ENCODE assay signal across 10 mouse cellular contexts in the genomic region with DNA sequence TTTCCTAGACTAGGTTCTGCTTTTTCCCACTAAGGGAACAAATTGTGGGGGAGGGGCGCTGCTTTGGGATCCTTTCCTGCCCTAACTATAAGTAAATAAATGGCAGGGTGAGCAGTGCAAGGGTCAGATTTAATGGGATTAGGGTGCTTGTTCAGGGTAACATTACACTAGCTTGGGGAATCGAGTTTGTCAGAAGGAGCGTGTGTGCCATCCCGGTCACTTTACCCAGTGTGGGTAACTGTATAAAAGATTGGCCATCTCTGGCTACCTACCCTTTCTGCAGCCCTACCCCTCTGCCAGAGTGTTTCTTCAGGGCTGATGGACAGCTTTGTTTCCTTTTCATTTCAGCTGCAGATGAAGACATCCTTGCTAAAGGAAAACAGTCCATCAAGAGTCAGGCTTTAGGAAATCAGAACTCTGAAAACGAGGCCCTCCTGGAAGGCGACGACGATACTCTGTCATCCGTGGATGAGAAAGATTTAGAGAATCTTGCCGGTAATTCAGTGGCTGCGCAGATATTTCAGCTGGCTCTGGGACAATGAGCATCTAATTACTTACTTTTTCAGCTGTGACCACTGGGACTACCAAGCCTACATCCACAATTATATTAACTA. TPM values are rescaled to one million over a fixed set of nuclear protein-coding genes. Genes with fewer than 3 reads are reported as not detected.
DNase-seq lines count a peak whose midpoint lies in the region; ATAC-seq and TF ChIP-seq lines count a peak whose summit lies in the region.
"Had no signal": no experiment of that assay in that cellular context is flagged by ENCODE, and none has a peak within 500 bp of the region (broad histone marks: within the 10 kb centered on the region; RNA-seq: fewer than 3 reads in every experiment).

No protein-coding gene starts in this region.

- DNase-seq in Muller cell, postnatal 12 days (ENCODE audit: inconsistent ontology term) = peak; percentile 64
- DNase-seq in embryo, embryonic 10 days (ENCODE audit: low spot score) = peak; percentile 65
- DNase-seq in hindbrain, postnatal 0 days (ENCODE audit: low spot score) = no peak
- peak; percentile 42 for DNase-seq in liver, postnatal 0 days
- no peak for DNase-seq in B cell, adult 2 months
- no peak for DNase-seq in left cerebral cortex, postnatal 36 days (ENCODE audit: low spot score in 2 of 2)
- DNase-seq in adrenal gland, adult 2 months = no peak
- DNase-seq in right cerebral cortex, adult 18-20 months = no peak

- peak overlapping the region; percentile 38 for H3K4me2 ChIP-seq in hindbrain, postnatal 0 days (ENCODE audit: low read depth, low read length)
- H3K4me2 ChIP-seq in liver, postnatal 0 days (ENCODE audit: low read depth, low read length) = peak overlapping the region; percentile 49

- 38% methylated on average over 11 of the region's 11 CpGs for WGBS in hindbrain, postnatal 0 days
- 67% methylated on average over 11 of the region's 11 CpGs for WGBS in liver, postnatal 0 days (ENCODE audit: insufficient replicate concordance)

- H3K36me3 ChIP-seq in hindbrain, postnatal 0 days (ENCODE audit: insufficient read depth, low read length) = no peaks in the 10 kb centered on the region
- no peaks in the 10 kb centered on the region for H3K36me3 ChIP-seq in liver, postnatal 0 days (replicated peaks; ENCODE audit: insufficient read depth, low read length)

- intact Hi-C loops in left cerebral cortex, postnatal 36 days (cut with DNase I) = no loop called here

- H3K9ac ChIP-seq in hindbrain, postnatal 0 days (replicated peaks; ENCODE audit: low read length) = peak overlapping the region; percentile 33; the same call in 1 of the 2 replicates
- H3K9ac ChIP-seq in liver, postnatal 0 days (replicated peaks) = no peak overlapping the region

- H3K27me3 ChIP-seq in hindbrain, postnatal 0 days (ENCODE audit: insufficient read depth, low read length) = no peaks in the 10 kb centered on the region
- H3K27me3 ChIP-seq in liver, postnatal 0 days (ENCODE audit: insufficient read depth, low read length) = 0 out of 2 replicates have a peak, but pooled peaks cover under 1% of the 10 kb centered on the region

- H3K4me3 ChIP-seq in hindbrain, postnatal 0 days (ENCODE audit: low read length) = 0 out of 2 replicates have a peak overlapping the region, but pooled peaks have one; percentile 4
- H3K4me3 ChIP-seq in liver, postnatal 0 days (ENCODE audit: low read depth, low read length) = no peak overlapping the region

- no peaks in the 10 kb centered on the region for H3K4me1 ChIP-seq in hindbrain, postnatal 0 days (ENCODE audit: insufficient read depth, low read length)
- no peaks in the 10 kb centered on the region for H3K4me1 ChIP-seq in liver, postnatal 0 days (ENCODE audit: insufficient read depth)

- H3K9me3 ChIP-seq in hindbrain, postnatal 0 days (ENCODE audit: low read length) = no peaks in the 10 kb centered on the region
- H3K9me3 ChIP-seq in liver, postnatal 0 days (ENCODE audit: low read length) = no peaks in the 10 kb centered on the region

- no peak for TF ChIP-seq EP300 in liver, postnatal 0 days (IDR thresholded peaks at IDR 0.05; ENCODE audit: low read depth)

- 0 out of 2 replicates have a peak, but pooled peaks have one; percentile 32 for ATAC-seq in hindbrain, postnatal 0 days
- peak; percentile 78 for ATAC-seq in liver, postnatal 0 days

- peak overlapping the region; percentile 42 for H3K27ac ChIP-seq in hindbrain, postnatal 0 days
- peak overlapping the region; percentile 66 for H3K27ac ChIP-seq in liver, postnatal 0 days (ENCODE audit: low read depth)

- TF ChIP-seq CTCF in hindbrain, postnatal 0 days (IDR thresholded peaks at IDR 0.05; ENCODE audit: low read depth) = no peak
- no peak for TF ChIP-seq CTCF in liver, postnatal 0 days (IDR thresholded peaks at IDR 0.05; ENCODE audit: low read depth)

RNA-seq across cellular contexts. Expression of gene Mab21l2, which starts 8.8 kb away (rescaled TPM):
- total RNA-seq in hindbrain, postnatal 0 days (2014; rRNA removed) = 92.9 and 93.4 TPM in 2 replicates
- 98.1 and 112 TPM in 2 replicates for polyA plus RNA-seq in hindbrain, postnatal 0 days (2015; fragmentation: Nextera tagmentation; extraction: Ambion mirVana)
- polyA plus RNA-seq in liver, postnatal 0 days (2015; fragmentation: Nextera tagmentation; extraction: Ambion mirVana) = 0.26 and 0.28 TPM in 2 replicates
- total RNA-seq in left cerebral cortex, postnatal 36 days (2021) = not detected
- total RNA-seq in adrenal gland, adult 2 months (2021) = 10 to 100 TPM in 1 of 2 experiments, 1 to 10 TPM in 1; 7.3 to 14.6 TPM
- 4.0 and 6.1 TPM in 2 replicates for polyA plus RNA-seq in adrenal gland, adult 2 months (2012; rRNA removed)
- total RNA-seq: granulocyte monocyte progenitor cell, adult 5-6 weeks had no signal
- polyA plus RNA-seq: spleen, adult 2 months had no signal

Comparison
In these comparisons a context has a peak if more than half of its experiments do, and no peak if none do; other contexts are left out.
1. DNase-seq: peak in Muller cell, postnatal 12 days (single experiment), embryo, embryonic 10 days (single experiment) and liver, postnatal 0 days (single experiment); none in hindbrain, postnatal 0 days (single experiment), B cell, adult 2 months (0 of 2), left cerebral cortex, postnatal 36 days (0 of 2), adrenal gland, adult 2 months (single experiment) and right cerebral cortex, adult 18-20 months (single experiment).
2. RNA of gene Mab21l2, which starts 8.8 kb away (total RNA-seq): 92.9 to 93.4 TPM in hindbrain, postnatal 0 days and 7.3 to 14.6 TPM in adrenal gland, adult 2 months; not detected in left cerebral cortex, postnatal 36 days; every median in the first group is over 4 times any median in the second.